Mouse (Mus musculus) intestine, embryonic 15.5 days (tissue): ENCODE measurements at regions not wholly inside any gene's neighbourhood (a gene's known extent, or its start where the extent isn't known, plus 50 kb on each side); places are given as distances from the start of the nearest gene placed in this dataset.

ENCODE experiments used
- ATAC-seq: fragments of 200-750 bp; cut with Nextera tagmentation; 2 replicates; pipeline ENCODE4 v1.8.0; 2017; ENCODE audit warnings: moderate TSS enrichment, moderate library complexity
- H3K27ac ChIP-seq: fragments of 300-500 bp; sonication (generic); 2 replicates; pipeline ENCODE4 v1.5.1; 2015; ENCODE audit warnings: mild to moderate bottlenecking, inconsistent platforms
- H3K27me3 ChIP-seq: fragments of 300-500 bp; sonication (generic); replicated peaks from 2 replicates; pipeline ENCODE4 v1.6.1; 2015; ENCODE audit warnings: inconsistent platforms
- H3K36me3 ChIP-seq: fragments of 300-500 bp; sonication (generic); 2 replicates; pipeline ENCODE4 v1.6.1; 2015; ENCODE audit warnings: inconsistent platforms
- H3K4me1 ChIP-seq: fragments of 300-500 bp; sonication (generic); replicated peaks from 2 replicates; pipeline ENCODE4 v1.6.1; 2015; ENCODE audit warnings: inconsistent platforms
- H3K4me2 ChIP-seq: fragments of 300-500 bp; sonication (generic); replicated peaks from 2 replicates; pipeline ENCODE4 v1.6.1; 2015; ENCODE audit warnings: mild to moderate bottlenecking, inconsistent platforms
- H3K4me3 ChIP-seq: fragments of 300-500 bp; sonication (generic); replicated peaks from 2 replicates; pipeline ENCODE4 v1.5.1; 2015; ENCODE audit warnings: inconsistent platforms
- H3K9ac ChIP-seq: fragments of 300-500 bp; sonication (generic); 2 replicates; pipeline ENCODE4 v1.6.1; 2015; ENCODE audit warnings: inconsistent platforms
- H3K9me3 ChIP-seq: fragments of 300-500 bp; sonication (generic); 2 replicates; pipeline ENCODE4 v1.6.1; 2016; ENCODE audit warnings: inconsistent platforms
- WGBS: fragments of 180-500 bp; shearing (Covaris S2); methylation state at CpG from one replicate; pipeline ENCODE4 v1.1.7; 2015; 5-methylcytosine and 5-hydroxymethylcytosine counted together

DNA sequence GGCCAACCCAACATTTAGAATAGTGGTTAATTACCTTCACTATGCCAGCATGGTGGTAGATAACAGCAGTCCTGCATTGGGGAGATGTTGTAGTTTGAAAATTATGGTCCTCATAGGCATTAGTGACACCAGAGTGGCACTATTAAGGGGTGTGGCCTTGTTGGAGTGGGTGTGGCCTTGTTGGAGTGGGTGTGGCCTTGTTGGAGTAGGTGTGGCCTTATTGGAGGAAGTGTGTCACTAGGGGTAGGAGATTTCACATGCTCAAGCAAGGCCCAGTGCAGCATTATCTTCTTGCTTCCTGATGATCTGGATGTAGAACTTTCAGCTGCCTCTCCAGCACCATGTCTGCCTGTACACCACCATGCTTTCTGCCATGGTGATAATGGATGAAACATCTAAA, 225.3 kb upstream of the Gadl1 start:
- H3K9me3 ChIP-seq = no peaks in the 10 kb centered on the region
- H3K4me1 ChIP-seq = no peaks in the 10 kb centered on the region
- no peak for ATAC-seq
- no peak overlapping the region for H3K4me3 ChIP-seq
- H3K27ac ChIP-seq = no peak overlapping the region
- H3K4me2 ChIP-seq = no peak overlapping the region
- H3K36me3 ChIP-seq = no peaks in the 10 kb centered on the region
- H3K9ac ChIP-seq = no peak overlapping the region
- H3K27me3 ChIP-seq = no peaks in the 10 kb centered on the region

DNA sequence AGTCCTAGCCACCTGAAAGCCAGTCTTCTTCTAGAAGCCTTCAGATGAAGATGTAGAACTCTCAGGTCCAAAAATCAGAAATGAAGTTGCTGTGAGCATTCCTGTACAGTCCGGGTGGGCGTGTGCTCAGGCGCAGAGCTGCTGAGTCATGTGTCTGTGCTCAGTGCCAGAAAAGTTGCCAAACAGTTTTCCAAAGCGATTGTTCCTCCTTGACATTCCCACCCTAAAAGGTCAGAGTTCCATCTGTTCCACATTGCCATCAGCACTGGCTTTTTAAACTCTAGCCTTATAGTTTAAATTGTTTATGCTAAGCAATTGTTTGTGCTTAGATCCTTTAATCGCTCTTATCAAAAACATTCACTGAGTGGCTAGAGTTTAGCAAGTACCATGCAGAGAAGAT, 222.7 kb upstream of the Gadl1 start:
- Histone ChIP-seq H3K9ac (no peak overlapping the region), H3K4me1 (no peaks in the 10 kb centered on the region), H3K4me2 (no peak overlapping the region), H3K36me3 (no peaks in the 10 kb centered on the region), H3K27ac (no peak overlapping the region), H3K4me3 (no peak overlapping the region), H3K27me3 (no peaks in the 10 kb centered on the region), H3K9me3 (no peaks in the 10 kb centered on the region)
- WGBS = 82% methylated on average over 5 of the region's 5 CpGs
- no peak for ATAC-seq

DNA sequence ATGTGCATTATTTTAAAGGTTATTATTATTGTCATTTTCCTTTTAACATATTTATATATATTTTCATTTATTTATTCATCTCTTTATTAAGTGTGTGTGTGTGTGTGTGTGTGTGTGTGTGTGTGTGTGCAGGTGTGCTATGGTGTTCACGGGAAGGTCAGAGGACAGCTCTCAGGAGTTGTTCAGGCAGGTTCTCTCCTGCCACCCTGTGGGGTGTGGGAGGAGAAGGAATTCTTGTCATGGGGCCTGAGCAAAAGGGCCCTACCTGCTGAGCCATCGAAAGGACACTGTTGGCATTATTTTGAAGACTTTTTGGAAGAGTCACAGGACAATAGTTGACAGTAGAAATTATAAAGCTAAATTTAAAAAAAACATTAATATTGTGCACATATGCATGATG, 216.4 kb upstream of the Gadl1 start:
- Histone ChIP-seq H3K4me1 (no peaks in the 10 kb centered on the region), H3K27me3 (no peaks in the 10 kb centered on the region), H3K9me3 (no peaks in the 10 kb centered on the region), H3K9ac (no peak overlapping the region), H3K27ac (no peak overlapping the region), H3K4me2 (no peak overlapping the region), H3K4me3 (no peak overlapping the region), H3K36me3 (no peaks in the 10 kb centered on the region)
- ATAC-seq = no peak
- 53% methylated on average over 2 of the region's 2 CpGs for WGBS

DNA sequence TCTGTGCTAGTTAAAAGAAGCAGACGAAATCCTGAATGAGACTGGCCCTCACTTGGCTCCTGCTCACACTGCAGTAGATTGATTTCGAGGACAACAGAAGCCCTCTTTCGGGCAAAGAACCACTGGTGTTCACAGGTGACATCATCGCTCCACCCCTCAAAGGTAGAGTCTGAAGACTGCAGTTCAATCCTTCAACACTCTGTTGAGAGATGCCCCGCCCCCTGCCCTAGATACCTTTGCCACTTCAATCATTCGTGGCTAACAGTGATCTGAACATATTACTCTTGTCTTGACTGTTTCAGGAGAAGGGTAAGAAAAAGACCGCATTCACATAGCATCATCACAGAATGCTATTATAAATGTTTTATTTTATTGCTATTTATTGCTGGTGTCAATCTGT, 205.5 kb upstream of the Gadl1 start:
- WGBS = 90% methylated on average over 7 of the region's 7 CpGs

DNA sequence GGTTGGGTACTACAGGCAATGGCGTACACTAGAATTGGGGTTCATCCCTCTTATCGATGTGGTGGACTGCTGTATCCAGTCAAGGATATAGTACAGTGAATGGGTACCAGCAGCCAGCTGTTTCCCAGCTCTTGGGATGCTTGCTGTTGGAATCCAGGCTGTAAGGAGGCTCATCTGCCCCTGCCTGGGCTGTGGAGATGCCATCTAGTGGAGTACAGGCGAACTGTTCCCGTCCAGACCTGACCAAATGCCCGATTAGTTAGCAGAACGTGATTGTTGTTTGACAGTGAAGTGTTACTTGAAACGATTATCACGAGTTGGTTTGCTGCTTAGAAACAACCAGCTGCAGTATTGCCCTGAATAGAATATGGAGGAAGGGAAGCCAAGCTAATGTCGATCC, 205.0 kb upstream of the Gadl1 start:
- 0 out of 2 replicates have a peak, but pooled peaks have one; percentile 25 for ATAC-seq
- 32% methylated on average over 9 of the region's 9 CpGs for WGBS
- 0 out of 2 replicates have a peak, but pooled peaks cover 4% of the 10 kb centered on the region for H3K4me1 ChIP-seq
- no peak overlapping the region for H3K4me2 ChIP-seq
- H3K9ac ChIP-seq = no peak overlapping the region
- H3K27me3 ChIP-seq = no peaks in the 10 kb centered on the region
- no peak overlapping the region for H3K4me3 ChIP-seq
- no peak overlapping the region for H3K27ac ChIP-seq
- H3K36me3 ChIP-seq = no peaks in the 10 kb centered on the region
- H3K9me3 ChIP-seq = no peaks in the 10 kb centered on the region

More for the DNA sequence above, 205.5 kb upstream of the Gadl1 start:
- Histone ChIP-seq H3K27me3 (no peaks in the 10 kb centered on the region), H3K36me3 (no peaks in the 10 kb centered on the region), H3K9me3 (no peaks in the 10 kb centered on the region), H3K4me1 (0 out of 2 replicates have a peak, but pooled peaks cover 4% of the 10 kb centered on the region), H3K27ac (no peak overlapping the region), H3K9ac (no peak overlapping the region), H3K4me2 (no peak overlapping the region), H3K4me3 (no peak overlapping the region)
- no peak for ATAC-seq

DNA sequence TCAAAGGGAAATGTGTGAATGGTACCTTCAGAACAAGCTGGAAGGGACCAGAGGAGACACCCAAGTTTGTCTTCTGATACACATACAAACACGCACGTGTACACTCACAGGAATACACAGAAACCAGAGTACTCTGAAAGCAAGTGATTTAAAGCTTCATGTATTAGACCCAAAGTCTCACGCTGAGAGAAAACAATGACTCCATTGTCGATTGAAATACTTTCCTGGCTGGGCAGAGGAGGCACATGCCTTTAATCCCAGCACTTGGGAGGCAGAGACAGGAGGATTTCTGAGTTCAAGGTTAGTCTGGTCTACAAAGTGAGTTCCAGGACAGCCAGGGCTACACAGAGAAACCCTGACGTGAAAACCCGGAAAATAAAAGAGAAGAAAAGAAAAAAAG, 203.5 kb upstream of the Gadl1 start:
- no peak for ATAC-seq
- H3K4me3 ChIP-seq = no peak overlapping the region
- H3K4me2 ChIP-seq = no peak overlapping the region
- no peaks in the 10 kb centered on the region for H3K36me3 ChIP-seq
- H3K9ac ChIP-seq = no peak overlapping the region
- H3K4me1 ChIP-seq = 0 out of 2 replicates have a peak, but pooled peaks cover 4% of the 10 kb centered on the region
- H3K27me3 ChIP-seq = no peaks in the 10 kb centered on the region
- no peaks in the 10 kb centered on the region for H3K9me3 ChIP-seq
- H3K27ac ChIP-seq = no peak overlapping the region
- WGBS = 83% methylated on average over 6 of the region's 6 CpGs

DNA sequence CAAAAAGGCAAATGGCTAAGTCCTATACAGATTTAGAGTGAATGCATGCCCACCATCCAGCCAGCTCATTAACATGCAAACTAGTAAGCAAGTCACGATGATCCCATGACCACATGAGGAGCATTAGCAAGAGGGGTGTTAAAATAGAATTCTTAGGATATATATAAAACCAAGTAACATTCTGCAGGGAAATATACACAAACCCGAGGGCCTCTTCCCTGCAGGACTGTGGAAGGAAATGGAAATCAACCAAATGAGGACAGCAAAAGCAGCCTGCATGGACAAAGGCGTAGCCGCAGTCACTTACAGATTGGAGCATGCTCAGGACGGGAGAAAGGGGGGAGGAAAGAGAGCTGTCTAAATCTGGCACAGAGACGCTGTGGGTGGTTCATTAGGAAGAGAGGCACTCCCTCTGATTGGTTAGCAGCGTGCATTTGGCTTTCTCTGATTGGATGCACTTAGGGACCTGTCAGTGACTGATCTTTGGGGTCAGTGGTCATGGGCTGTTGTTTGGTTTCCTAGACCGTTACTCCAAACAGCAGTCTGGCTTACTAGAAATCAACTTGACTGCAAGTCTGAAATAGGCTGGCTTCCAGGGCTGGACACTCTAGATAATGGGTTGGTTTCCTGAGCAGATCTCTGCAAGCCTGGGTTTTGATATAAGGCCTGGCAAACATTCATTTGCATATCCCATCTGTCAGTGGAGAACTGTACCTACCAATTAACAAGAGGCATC, 200.9 kb upstream of the Gadl1 start:
- Histone ChIP-seq H3K4me2 (no peak overlapping the region), H3K4me1 (0 out of 2 replicates have a peak, but pooled peaks cover 4% of the 10 kb centered on the region), H3K9ac (no peak overlapping the region), H3K27ac (peak overlapping the region; percentile 6; the same call in 1 of the 2 replicates), H3K4me3 (no peak overlapping the region), H3K9me3 (no peaks in the 10 kb centered on the region), H3K36me3 (no peaks in the 10 kb centered on the region), H3K27me3 (no peaks in the 10 kb centered on the region)
- ATAC-seq = peak; percentile 89
- 25% methylated on average over 8 of the region's 8 CpGs for WGBS

DNA sequence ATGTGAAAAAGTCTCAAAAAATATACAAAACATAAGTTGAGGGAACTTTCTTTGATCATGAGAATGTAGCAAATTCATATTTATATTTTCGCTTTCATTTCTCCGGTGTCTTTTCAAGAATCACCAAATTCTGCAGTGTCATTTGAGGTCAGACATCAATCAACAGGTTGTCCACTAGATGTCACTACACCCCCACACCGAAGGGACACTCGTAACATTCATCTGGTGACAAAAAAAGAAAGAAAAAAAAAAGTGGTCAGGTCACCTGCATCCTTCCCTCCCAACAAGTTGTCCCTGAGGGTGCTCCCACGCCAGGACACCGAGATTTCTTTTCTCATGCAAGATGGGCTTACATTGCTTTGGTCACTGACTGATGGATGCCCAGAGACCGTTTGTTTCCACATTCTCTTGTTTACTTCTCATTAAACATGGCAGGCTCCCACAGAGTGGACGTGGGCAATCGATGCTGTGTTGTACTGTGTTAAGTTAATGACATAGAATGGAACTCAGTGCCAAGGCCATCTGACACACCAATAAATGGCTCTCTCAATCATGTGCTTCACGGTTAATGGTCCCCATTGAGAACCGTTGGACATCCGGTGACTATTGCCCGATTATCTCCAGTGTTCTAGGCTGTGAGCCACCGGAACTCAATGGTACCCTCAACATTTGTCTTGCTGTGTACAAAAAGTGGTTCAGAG, 199.1 kb upstream of the Gadl1 start:
- H3K36me3 ChIP-seq = no peaks in the 10 kb centered on the region
- no peak overlapping the region for H3K9ac ChIP-seq
- ATAC-seq = no peak
- no peak overlapping the region for H3K4me2 ChIP-seq
- no peaks in the 10 kb centered on the region for H3K9me3 ChIP-seq
- no peaks in the 10 kb centered on the region for H3K27me3 ChIP-seq
- 82% methylated on average over 14 of the region's 14 CpGs for WGBS
- no peak overlapping the region for H3K4me3 ChIP-seq
- H3K4me1 ChIP-seq = 0 out of 2 replicates have a peak, but pooled peaks cover 4% of the 10 kb centered on the region
- no peak overlapping the region for H3K27ac ChIP-seq

DNA sequence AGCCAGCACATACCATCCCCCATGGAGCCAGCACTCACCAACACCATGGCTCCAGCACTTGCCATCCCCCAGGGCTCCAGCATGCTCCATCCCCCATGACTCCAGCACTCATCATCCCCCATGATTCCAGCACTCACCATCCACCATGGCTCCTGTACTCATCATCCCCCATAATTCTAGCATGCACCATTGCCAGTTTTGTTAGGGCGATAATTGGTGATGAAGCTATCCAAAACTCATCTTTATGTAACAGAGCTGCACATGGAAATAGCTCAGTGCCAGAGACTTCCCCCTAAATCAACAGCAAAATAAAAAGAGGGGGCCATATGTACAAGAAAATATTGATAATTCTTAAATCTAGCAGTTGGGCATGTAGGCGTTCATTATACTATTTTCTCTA, 188.9 kb upstream of the Gadl1 start:
- 94% methylated on average over 2 of the region's 2 CpGs for WGBS
- Histone ChIP-seq H3K27ac (no peak overlapping the region), H3K4me1 (no peaks in the 10 kb centered on the region), H3K9me3 (no peaks in the 10 kb centered on the region), H3K27me3 (no peaks in the 10 kb centered on the region), H3K4me3 (no peak overlapping the region), H3K4me2 (no peak overlapping the region), H3K36me3 (no peaks in the 10 kb centered on the region), H3K9ac (no peak overlapping the region)
- no peak for ATAC-seq

DNA sequence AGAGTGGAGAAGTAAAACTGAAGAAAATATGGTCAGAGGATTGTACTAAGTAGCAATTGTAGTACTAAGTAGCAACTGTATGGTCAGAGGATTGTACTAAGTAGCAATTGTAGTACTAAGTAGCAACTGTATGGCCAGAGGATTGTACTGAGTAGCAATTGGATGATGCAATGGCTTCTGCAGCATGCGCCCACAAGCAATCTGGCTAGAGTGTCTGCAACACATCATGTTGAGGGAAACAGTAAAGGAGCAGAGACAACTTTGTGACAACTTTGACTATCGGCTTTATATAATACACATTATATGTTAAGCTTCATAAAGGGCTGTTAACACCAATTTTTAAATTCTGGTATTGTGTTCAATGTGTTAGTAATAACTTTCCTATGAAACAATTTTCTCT, 188.4 kb upstream of the Gadl1 start:
- ATAC-seq = no peak
- no peaks in the 10 kb centered on the region for H3K36me3 ChIP-seq
- 92% methylated on average over 2 of the region's 2 CpGs for WGBS
- H3K27ac ChIP-seq = no peak overlapping the region
- no peaks in the 10 kb centered on the region for H3K9me3 ChIP-seq
- no peak overlapping the region for H3K4me3 ChIP-seq
- H3K4me2 ChIP-seq = no peak overlapping the region
- no peak overlapping the region for H3K9ac ChIP-seq
- H3K4me1 ChIP-seq = no peaks in the 10 kb centered on the region
- H3K27me3 ChIP-seq = no peaks in the 10 kb centered on the region

DNA sequence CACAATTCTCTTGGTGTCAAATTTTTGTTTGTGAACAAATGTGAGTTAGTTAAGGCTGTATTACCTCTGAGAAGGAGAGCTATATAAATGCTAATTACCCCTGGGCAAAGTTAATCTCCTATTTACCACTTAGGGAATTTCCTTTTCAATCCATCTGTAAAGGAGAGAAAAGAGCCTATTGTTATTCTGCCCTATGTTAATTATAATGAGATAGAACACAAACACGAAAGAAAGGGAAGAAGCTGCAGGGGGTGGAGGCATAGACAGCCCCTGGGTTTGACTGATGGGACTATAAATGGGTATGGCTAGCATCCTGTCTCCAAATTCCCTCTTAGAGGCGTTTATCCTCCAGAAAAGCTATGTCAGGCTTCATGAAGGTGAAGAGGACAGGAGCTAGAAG, 185.2 kb upstream of the Gadl1 start:
- 40% methylated on average over 2 of the region's 2 CpGs for WGBS
- Histone ChIP-seq H3K9ac (no peak overlapping the region), H3K27ac (no peak overlapping the region), H3K36me3 (no peaks in the 10 kb centered on the region), H3K4me3 (no peak overlapping the region), H3K9me3 (no peaks in the 10 kb centered on the region), H3K4me2 (no peak overlapping the region), H3K4me1 (peaks cover 5% of the 10 kb centered on the region; the same call in 1 of the 2 replicates), H3K27me3 (no peaks in the 10 kb centered on the region)
- no peak for ATAC-seq

DNA sequence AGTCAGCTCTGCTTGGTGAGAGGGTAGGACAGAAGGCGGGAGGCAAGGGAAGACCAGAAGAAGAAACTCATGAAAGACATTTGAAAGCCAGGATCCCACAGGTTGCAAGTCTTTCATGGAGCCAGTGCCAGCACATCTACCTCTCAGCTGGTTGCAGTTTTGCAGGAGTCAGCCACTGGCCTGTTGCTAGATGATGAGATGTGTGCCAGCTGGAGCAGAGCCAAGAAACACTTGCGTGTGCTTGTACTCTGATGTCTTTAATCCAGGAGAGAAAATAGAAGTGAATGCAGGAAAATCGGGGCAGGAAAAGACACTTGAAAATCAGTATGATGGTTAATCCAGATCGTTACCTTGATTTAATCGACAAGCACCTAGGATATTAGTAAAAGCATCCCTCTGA, 181.9 kb upstream of the Gadl1 start:
- Histone ChIP-seq H3K9ac (no peak overlapping the region), H3K27me3 (no peaks in the 10 kb centered on the region), H3K4me3 (no peak overlapping the region), H3K9me3 (no peaks in the 10 kb centered on the region), H3K4me1 (peaks cover 5% of the 10 kb centered on the region; the same call in 1 of the 2 replicates), H3K4me2 (no peak overlapping the region), H3K27ac (no peak overlapping the region), H3K36me3 (no peaks in the 10 kb centered on the region)
- 62% methylated on average over 5 of the region's 5 CpGs for WGBS
- ATAC-seq = no peak

DNA sequence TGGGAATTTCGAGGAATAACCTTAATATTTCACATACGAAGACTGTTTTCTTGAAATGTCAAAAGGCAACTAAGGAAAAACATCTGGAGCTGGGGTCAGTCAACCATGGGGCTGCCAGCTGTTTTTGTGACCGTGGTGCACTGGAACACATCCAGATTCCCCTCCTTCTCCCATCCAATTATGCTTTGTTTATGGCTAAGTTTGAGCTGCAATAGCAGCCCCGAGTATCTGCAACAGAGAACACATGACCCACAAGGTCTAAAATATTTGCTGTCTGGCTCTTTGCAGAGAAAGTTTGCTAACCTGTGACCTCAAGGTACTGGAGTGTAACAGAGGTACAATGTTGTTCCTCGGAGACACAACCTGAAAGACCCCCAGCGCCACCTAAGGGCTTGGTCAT, 177.7 kb upstream of the Gadl1 start:
- WGBS = 43% methylated on average over 6 of the region's 6 CpGs
- H3K9ac ChIP-seq = no peak overlapping the region

More for the DNA sequence above, 177.7 kb upstream of the Gadl1 start:
- peaks cover 5% of the 10 kb centered on the region; the same call in 1 of the 2 replicates for H3K4me1 ChIP-seq
- peak; percentile 45 for ATAC-seq
- H3K4me3 ChIP-seq = no peak overlapping the region
- H3K36me3 ChIP-seq = no peaks in the 10 kb centered on the region
- no peaks in the 10 kb centered on the region for H3K9me3 ChIP-seq
- H3K27me3 ChIP-seq = no peaks in the 10 kb centered on the region
- no peak overlapping the region for H3K27ac ChIP-seq
- H3K4me2 ChIP-seq = no peak overlapping the region
